Mouse (Mus musculus) ES-E14 (cell line): ENCODE measurements around the gene Nell1.

Experiments
- CHD2 ChIP-seq: IDR thresholded peaks from 2 replicates; pipeline ENCODE4 v1.6.1; 2014; ENCODE audit warnings: mild to moderate bottlenecking, low read depth, low read length, inconsistent platforms
- HCFC1 ChIP-seq: IDR thresholded peaks from 2 replicates; pipeline ENCODE4 v1.6.1; 2012; ENCODE audit warnings: low read length, inconsistent platforms, borderline replicate concordance; ENCODE audit not compliant: insufficient read depth
- ZNF384 ChIP-seq: IDR thresholded peaks from 2 replicates; pipeline ENCODE4 v1.6.1; 2012; ENCODE audit warnings: low read depth, low read length, inconsistent platforms

DNA sequence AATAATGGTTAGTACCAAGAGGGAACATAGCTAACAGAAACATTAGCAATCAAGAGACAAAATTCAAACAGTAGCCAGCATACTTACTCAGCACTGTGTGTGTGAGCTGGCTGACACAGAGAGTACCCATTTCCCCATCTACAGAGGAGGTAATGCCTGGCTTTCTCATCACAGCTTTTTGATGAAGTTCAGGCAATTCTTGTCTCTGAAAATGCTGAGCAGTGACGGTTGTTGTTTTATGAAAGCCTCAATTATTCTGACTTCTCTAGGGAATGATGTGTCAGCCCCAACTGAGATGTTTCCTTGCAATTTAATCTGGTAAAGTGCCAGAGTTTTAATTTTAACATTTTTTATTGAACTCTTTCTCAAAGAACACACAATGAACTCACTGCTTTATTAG, 700.8 kb downstream of the Nell1 start:
- TF ChIP-seq CHD2 (no peak), ZNF384 (no peak), HCFC1 (no peak)
